4 mouse cellular contexts compared by ENCODE assay signal in the genomic region with DNA sequence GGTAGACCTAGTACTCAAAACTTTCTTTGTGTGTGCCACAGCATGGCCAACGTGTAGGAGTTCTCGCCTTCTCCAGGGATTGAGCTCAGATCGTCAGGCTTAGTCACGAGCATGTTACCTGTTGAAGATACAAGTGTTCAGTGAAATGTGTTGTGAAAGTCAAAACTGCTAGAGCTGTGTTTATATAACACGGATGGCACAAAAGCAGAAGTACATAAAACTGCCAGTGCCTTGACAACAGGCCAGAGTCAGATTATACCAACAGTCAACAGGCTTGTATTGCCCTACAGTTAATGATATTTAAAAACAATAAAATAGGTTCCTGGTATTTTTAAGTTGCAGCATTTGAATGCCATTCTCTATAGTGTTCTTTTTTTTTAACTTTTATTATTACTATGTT. TPM values are rescaled to one million over a fixed set of nuclear protein-coding genes. Genes with fewer than 3 reads are reported as not detected.
"Had no signal": no experiment of that assay in that cellular context is flagged by ENCODE, and none has a peak within 500 bp of the region (broad histone marks: within the 10 kb centered on the region; RNA-seq: fewer than 3 reads in every experiment).

No protein-coding gene starts in this region.

- DNase-seq: right cerebral cortex, postnatal 25 days had no signal

- ATAC-seq: liver, embryonic 12.5 days; midbrain, embryonic 16.5 days had no signal

RNA-seq across cellular contexts. Expression of a gene that starts 41.6 kb away (rescaled TPM):
- total RNA-seq: monocyte, adult 5-6 weeks had no signal
